Mouse (Mus musculus) kidney, postnatal 0 days (tissue): Measurements from ENCODE around the gene Zfp691. TPM values are rescaled to one million over a fixed set of nuclear protein-coding genes. Genes with fewer than 3 reads are reported as not detected.

Experiments used
- ATAC-seq: fragments of 200-750 bp; cut with Nextera tagmentation; replicated peaks from 2 replicates; pipeline ENCODE4 v1.8.0; 2017; ENCODE audit warnings: low read depth, moderate number of reproducible peaks, moderate TSS enrichment, moderate library complexity; ENCODE audit not compliant: low FRiP score
- DNase-seq: peaks from one replicate; pipeline ENCODE4 v3.0.0-alpha.2; 2016; ENCODE audit warnings: low spot score
- H3K27ac ChIP-seq: fragments of 300-500 bp; sonication (generic); 2 replicates; pipeline ENCODE4 v1.5.1; 2014; ENCODE audit warnings: mild to moderate bottlenecking
- H3K27me3 ChIP-seq: fragments of 300-500 bp; sonication (generic); 2 replicates; pipeline ENCODE4 v1.6.1; 2014; ENCODE audit warnings: low read length, mixed read lengths; ENCODE audit not compliant: insufficient read depth
- H3K36me3 ChIP-seq: fragments of 300-500 bp; sonication (generic); 2 replicates; pipeline ENCODE4 v1.6.1; 2014; ENCODE audit warnings: low read length, mixed read lengths; ENCODE audit not compliant: insufficient read depth
- H3K4me1 ChIP-seq: fragments of 300-500 bp; sonication (generic); replicated peaks from 2 replicates; pipeline ENCODE4 v1.6.1; 2014; ENCODE audit warnings: antibody characterized with exemption, low read length, mixed read lengths; ENCODE audit not compliant: insufficient read depth
- H3K4me2 ChIP-seq: fragments of 300-500 bp; sonication (generic); 2 replicates; pipeline ENCODE4 v1.6.1; 2014; ENCODE audit warnings: mild to moderate bottlenecking, low read length, moderate library complexity, mixed read lengths
- H3K4me3 ChIP-seq: fragments of 300-500 bp; sonication (generic); replicated peaks from 2 replicates; pipeline ENCODE4 v1.5.1; 2014; ENCODE audit warnings: low read depth, low read length
- H3K9ac ChIP-seq: fragments of 300-500 bp; sonication (generic); 2 replicates; pipeline ENCODE4 v1.6.1; 2014; ENCODE audit warnings: low read depth, low read length
- H3K9me3 ChIP-seq: fragments of 300-500 bp; sonication (generic); replicated peaks from 2 replicates; pipeline ENCODE4 v1.6.1; 2016; ENCODE audit warnings: low read length, inconsistent platforms, mixed read lengths
- CTCF ChIP-seq: IDR thresholded peaks from 2 replicates; pipeline ENCODE4 v1.5.1; 2016; ENCODE audit warnings: antibody characterized with exemption, low read depth, mild to moderate bottlenecking, moderate library complexity
- WGBS: fragments of 180-500 bp; shearing (Covaris S2); extraction: QIAGEN DNeasy Blood & Tissue Kit; methylation state at CpG from one replicate; pipeline ENCODE4 v1.1.7; 2014; 5-methylcytosine and 5-hydroxymethylcytosine counted together
- polyA plus RNA-seq: library from polyadenylated mRNA; unstranded; fragments of >200 nt; fragmentation: Nextera tagmentation; extraction: Ambion mirVana; gene quantifications from 2 replicates; pipeline ENCODE4 v1.2.1, GENCODE M21; 2015

Gene Zfp691
- polyA plus RNA-seq, 1 experiment from 2014 or later: 6.1 TPM

- DNase-seq (no peak), ATAC-seq (no peak)
- WGBS: 84% methylated on average over 6 of the region's 6 CpGs
- H3K4me2 ChIP-seq: no peak overlapping the region
- no peaks in the 10 kb centered on the region for H3K36me3 ChIP-seq
- H3K4me3 ChIP-seq: no peak overlapping the region
- H3K27ac ChIP-seq: no peak overlapping the region
- no peak for TF ChIP-seq CTCF
- no peaks in the 10 kb centered on the region for H3K27me3 ChIP-seq
- no peaks in the 10 kb centered on the region for H3K4me1 ChIP-seq
- no peak overlapping the region for H3K9ac ChIP-seq
- H3K9me3 ChIP-seq: no peaks in the 10 kb centered on the region
These were observed 15.4 kb upstream of the Zfp691 start for GRCm38 (mm10) chr4:119189392-119189791.

- DNase-seq (no peak), ATAC-seq (no peak)
- H3K36me3 ChIP-seq: no peaks in the 10 kb centered on the region
- no peaks in the 10 kb centered on the region for H3K27me3 ChIP-seq
- no peaks in the 10 kb centered on the region for H3K4me1 ChIP-seq
- no peak overlapping the region for H3K4me3 ChIP-seq
- WGBS: 45% methylated on average over 11 of the region's 11 CpGs
- peak; percentile 55 for TF ChIP-seq CTCF
- H3K27ac ChIP-seq: no peak overlapping the region
- no peaks in the 10 kb centered on the region for H3K9me3 ChIP-seq
- no peak overlapping the region for H3K9ac ChIP-seq
- no peak overlapping the region for H3K4me2 ChIP-seq
These were observed 14.2 kb upstream of the Zfp691 start for GRCm38 (mm10) chr4:119188060-119188785.

- Histone ChIP-seq H3K27ac (no peak overlapping the region), H3K9ac (no peak overlapping the region), H3K27me3 (no peaks in the 10 kb centered on the region), H3K4me1 (no peaks in the 10 kb centered on the region), H3K4me2 (no peak overlapping the region), H3K36me3 (no peaks in the 10 kb centered on the region), H3K4me3 (no peak overlapping the region), H3K9me3 (no peaks in the 10 kb centered on the region)
- DNase-seq (no peak), ATAC-seq (no peak)
- WGBS: 80% methylated on average over 4 of the region's 4 CpGs
- TF ChIP-seq CTCF: no peak
These were observed 11.8 kb upstream of the Zfp691 start for GRCm38 (mm10) chr4:119185771-119186170.

GRCm38 (mm10) chr4:119183525-119183924 is 9.5 kb upstream of the Zfp691 start:
- no peak for DNase-seq
- no peaks in the 10 kb centered on the region for H3K9me3 ChIP-seq
- no peak overlapping the region for H3K9ac ChIP-seq
- no peak for TF ChIP-seq CTCF
- ATAC-seq: no peak
- H3K36me3 ChIP-seq: no peaks in the 10 kb centered on the region
- H3K27me3 ChIP-seq: no peaks in the 10 kb centered on the region
- H3K4me3 ChIP-seq: no peak overlapping the region
- WGBS: 57% methylated on average over 1 of the region's 1 CpGs
- H3K4me2 ChIP-seq: no peak overlapping the region
- no peak overlapping the region for H3K27ac ChIP-seq
- H3K4me1 ChIP-seq: no peaks in the 10 kb centered on the region

GRCm38 (mm10) chr4:119181456-119181855 is 7.5 kb upstream of the Zfp691 start:
- DNase-seq: no peak
- Histone ChIP-seq H3K9me3 (no peaks in the 10 kb centered on the region), H3K4me3 (no peak overlapping the region), H3K4me1 (no peaks in the 10 kb centered on the region), H3K36me3 (no peaks in the 10 kb centered on the region), H3K27me3 (no peaks in the 10 kb centered on the region), H3K4me2 (no peak overlapping the region), H3K27ac (no peak overlapping the region), H3K9ac (no peak overlapping the region)
- TF ChIP-seq CTCF: no peak
- no peak for ATAC-seq
- 77% methylated on average over 9 of the region's 9 CpGs for whole genome bisulfite sequencing

GRCm38 (mm10) chr4:119180133-119180707 is 6.2 kb upstream of the Zfp691 start:
- H3K9me3 ChIP-seq: no peaks in the 10 kb centered on the region
- DNase-seq (no peak), ATAC-seq (no peak)
- no peaks in the 10 kb centered on the region for H3K27me3 ChIP-seq
- H3K36me3 ChIP-seq: no peaks in the 10 kb centered on the region
- H3K4me3 ChIP-seq: no peak overlapping the region
- H3K27ac ChIP-seq: no peak overlapping the region
- peak; percentile 35; the same call in 1 of the 2 replicates for TF ChIP-seq CTCF
- H3K9ac ChIP-seq: no peak overlapping the region
- H3K4me1 ChIP-seq: no peaks in the 10 kb centered on the region
- 58% methylated on average over 4 of the region's 4 CpGs for WGBS
- H3K4me2 ChIP-seq: no peak overlapping the region

- peak; percentile 40 for DNase-seq
- H3K27me3 ChIP-seq: no peaks in the 10 kb centered on the region
These were observed 4.3 kb upstream of the Zfp691 start for GRCm38 (mm10) chr4:119178331-119178730.

More at GRCm38 (mm10) chr4:119178331-119178730, 4.3 kb upstream of the Zfp691 start:
- no peak for ATAC-seq
- Histone ChIP-seq H3K4me2 (no peak overlapping the region), H3K4me3 (no peak overlapping the region), H3K36me3 (no peaks in the 10 kb centered on the region), H3K9ac (no peak overlapping the region), H3K4me1 (no peaks in the 10 kb centered on the region; the same call in 1 of the 2 replicates), H3K27ac (0 out of 2 replicates have a peak overlapping the region, but pooled peaks have one; percentile 0), H3K9me3 (no peaks in the 10 kb centered on the region)
- no peak for TF ChIP-seq CTCF
- 37% methylated on average over 18 of the region's 18 CpGs for WGBS
